Mouse (Mus musculus) lung, adult 2 months (tissue): ENCODE measurements around the gene Kif1bp.

Experiments
- CTCF ChIP-seq: fragments of 200-500 bp; IDR thresholded peaks from 2 replicates; pipeline ENCODE4 v1.5.1; 2011; ENCODE audit warnings: mild to moderate bottlenecking, low read length, control low read depth; ENCODE audit not compliant: insufficient read depth
- POLR2A ChIP-seq: fragments of 200-500 bp; IDR thresholded peaks from 2 replicates; pipeline ENCODE4 v1.6.1; 2011; ENCODE audit warnings: low read depth, mild to moderate bottlenecking, control low read depth, low read length, borderline replicate concordance; ENCODE audit errors: extremely low read depth

GRCm38 (mm10) chr10:62543399-62543808 is 34.9 kb downstream of the Kif1bp start:
- no peak for TF ChIP-seq CTCF
- 0 out of 2 replicates have a peak, but pooled peaks have one; percentile 12 for TF ChIP-seq POLR2A
